Mouse (Mus musculus): ENCODE measurements around the gene Slco2b1.

The Slco2b1 gene

GRCm38 (mm10) chr7:99648623-99649022 is 62.5 kb downstream of the Slco2b1 start:
- DNase-seq (ENCODE audit: low spot score) = no peak

GRCm38 (mm10) chr7:99644701-99645100 is 66.4 kb downstream of the Slco2b1 start:
- DNase-seq (ENCODE audit: low spot score) = no peak

GRCm38 (mm10) chr7:99642078-99642477 is 69.1 kb downstream of the Slco2b1 start:
- DNase-seq (ENCODE audit: low spot score) = no peak

GRCm38 (mm10) chr7:99641245-99641644 is 69.9 kb downstream of the Slco2b1 start:
- DNase-seq (ENCODE audit: low spot score) = no peak

GRCm38 (mm10) chr7:99633966-99634665 is 77.0 kb downstream of the Slco2b1 start:
- DNase-seq (ENCODE audit: low spot score) = no peak

- no peak for DNase-seq (ENCODE audit: low spot score)
These were observed 78.9 kb downstream of the Slco2b1 start for GRCm38 (mm10) chr7:99632286-99632685.

GRCm38 (mm10) chr7:99627366-99627765 is 83.8 kb downstream of the Slco2b1 start:
- DNase-seq (ENCODE audit: low spot score) = no peak

- no peak for DNase-seq (ENCODE audit: low spot score)
These were observed 84.5 kb downstream of the Slco2b1 start, which contains the start of gene Tpbgl for GRCm38 (mm10) chr7:99626376-99627270. TSS of gene Tpbgl (minus strand) at chr7:99627103.

GRCm38 (mm10) chr7:99625722-99626375 is 85.3 kb downstream of the Slco2b1 start:
- peak; percentile 77 for DNase-seq (ENCODE audit: low spot score)

- no peak for DNase-seq (ENCODE audit: low spot score)
These were observed 92.3 kb downstream of the Slco2b1 start for GRCm38 (mm10) chr7:99618860-99619259.

GRCm38 (mm10) chr7:99618264-99618663 is 92.9 kb downstream of the Slco2b1 start:
- DNase-seq (ENCODE audit: low spot score) = no peak

Measured in left cerebral cortex, adult 11 months (tissue).